Mouse (Mus musculus) lung, postnatal 0 days (tissue): ENCODE results near the gene Mylk. TPM values are rescaled to one million over a fixed set of nuclear protein-coding genes. Genes with fewer than 3 reads are reported as not detected.

Experiments used
- ATAC-seq: fragments of 200-750 bp; cut with Nextera tagmentation; 2 replicates; pipeline ENCODE4 v1.8.0; 2017; ENCODE audit warnings: moderate library complexity
- DNase-seq: peaks from one replicate; pipeline ENCODE4 v3.0.0-alpha.2; 2016; ENCODE audit warnings: low spot score
- H3K27ac ChIP-seq: fragments of 300-500 bp; sonication (generic); 2 replicates; pipeline ENCODE4 v1.5.1; 2014; ENCODE audit warnings: antibody characterized with exemption, mild to moderate bottlenecking, low read length, mixed read lengths
- H3K27me3 ChIP-seq: fragments of 300-500 bp; sonication (generic); replicated peaks from 2 replicates; pipeline ENCODE4 v1.6.1; 2014; ENCODE audit warnings: low read length, mixed read lengths; ENCODE audit not compliant: insufficient read depth
- H3K36me3 ChIP-seq: fragments of 300-500 bp; sonication (generic); 2 replicates; pipeline ENCODE4 v1.6.1; 2014; ENCODE audit warnings: low read length, mixed read lengths; ENCODE audit not compliant: insufficient read depth
- H3K4me1 ChIP-seq: fragments of 300-500 bp; sonication (generic); 2 replicates; pipeline ENCODE4 v1.6.1; 2014; ENCODE audit warnings: antibody characterized with exemption, low read depth, low read length, mixed read lengths; ENCODE audit not compliant: insufficient read depth
- H3K4me2 ChIP-seq: fragments of 300-500 bp; sonication (generic); replicated peaks from 2 replicates; pipeline ENCODE4 v1.6.1; 2014; ENCODE audit warnings: low read depth, mild to moderate bottlenecking, low read length, moderate library complexity, mixed read lengths
- H3K4me3 ChIP-seq: fragments of 300-500 bp; sonication (generic); 2 replicates; pipeline ENCODE4 v1.5.1; 2014; ENCODE audit warnings: low read depth, low read length
- H3K9ac ChIP-seq: fragments of 300-500 bp; sonication (generic); replicated peaks from 2 replicates; pipeline ENCODE4 v1.6.1; 2014; ENCODE audit warnings: low read depth, mild to moderate bottlenecking
- H3K9me3 ChIP-seq: fragments of 300-500 bp; sonication (generic); 2 replicates; pipeline ENCODE4 v1.6.1; 2016; ENCODE audit warnings: low read length, mixed read lengths
- CTCF ChIP-seq: IDR thresholded peaks from 2 replicates; pipeline ENCODE4 v1.5.1; 2016; ENCODE audit warnings: antibody characterized with exemption, mild to moderate bottlenecking
- EP300 ChIP-seq: IDR thresholded peaks from 2 replicates; pipeline ENCODE4 v1.6.1; 2016; ENCODE audit warnings: antibody characterized with exemption, mild to moderate bottlenecking, control low read depth
- WGBS: fragments of 180-500 bp; shearing (Covaris S2); extraction: QIAGEN DNeasy Blood & Tissue Kit; methylation state at CpG from one replicate; pipeline ENCODE4 v1.1.7; 2014; 5-methylcytosine and 5-hydroxymethylcytosine counted together
- polyA plus RNA-seq: library from polyadenylated mRNA; unstranded; fragments of >200 nt; fragmentation: Nextera tagmentation; extraction: Ambion mirVana; gene quantifications from 2 replicates; pipeline ENCODE4 v1.2.1, GENCODE M21; 2015

The Mylk gene
- polyA plus RNA-seq, 1 experiment from 2014 or later, result 55.7 TPM

DNA sequence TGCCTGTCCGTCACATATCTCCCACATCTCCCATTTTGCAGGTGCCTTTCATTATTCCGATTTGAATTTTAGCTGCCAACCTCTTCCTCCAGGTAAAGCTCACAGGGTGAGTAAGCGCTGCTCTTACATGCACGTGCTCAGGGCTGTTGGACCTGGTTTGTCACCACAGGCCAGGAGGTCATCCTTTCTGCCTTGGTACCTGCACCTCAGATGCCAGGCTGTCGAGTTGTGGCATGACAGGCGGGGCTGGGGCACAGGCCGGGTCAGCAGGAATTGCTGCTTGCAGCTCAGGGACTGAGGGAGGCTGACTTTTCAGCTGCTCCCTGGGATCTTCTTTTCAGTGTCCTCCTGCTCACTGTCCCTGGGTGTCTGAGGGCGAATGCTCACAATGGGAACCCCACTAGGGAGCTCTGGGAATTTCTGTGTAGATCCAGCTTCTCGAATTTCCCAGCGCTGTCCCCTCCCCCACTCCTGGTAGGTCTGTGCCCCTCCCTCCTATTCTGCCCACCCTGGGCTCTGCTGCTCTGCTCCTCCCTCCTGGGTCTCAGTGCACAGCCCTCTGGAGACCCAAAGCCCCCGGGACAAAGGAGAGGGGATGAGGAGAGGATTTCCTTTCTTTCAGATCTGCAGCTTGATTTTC lies 3.2 kb downstream of the Mylk start:
- WGBS, result 34% methylated on average over 11 of the region's 11 CpGs
- no peak for ATAC-seq
- Histone ChIP-seq H3K9me3 (no peaks in the 10 kb centered on the region), H3K36me3 (no peaks in the 10 kb centered on the region), H3K4me2 (no peak overlapping the region), H3K9ac (no peak overlapping the region), H3K27ac (no peak overlapping the region), H3K4me1 (no peaks in the 10 kb centered on the region; the same call in 1 of the 2 replicates), H3K4me3 (no peak overlapping the region), H3K27me3 (peaks cover 6% of the 10 kb centered on the region; the same call in 1 of the 2 replicates)
- no peak for DNase-seq
- TF ChIP-seq CTCF (no peak), EP300 (no peak)

GRCm38 (mm10) chr16:34749536-34749935 lies 4.5 kb downstream of the Mylk start:
- WGBS, result 68% methylated on average over 4 of the region's 4 CpGs

DNA sequence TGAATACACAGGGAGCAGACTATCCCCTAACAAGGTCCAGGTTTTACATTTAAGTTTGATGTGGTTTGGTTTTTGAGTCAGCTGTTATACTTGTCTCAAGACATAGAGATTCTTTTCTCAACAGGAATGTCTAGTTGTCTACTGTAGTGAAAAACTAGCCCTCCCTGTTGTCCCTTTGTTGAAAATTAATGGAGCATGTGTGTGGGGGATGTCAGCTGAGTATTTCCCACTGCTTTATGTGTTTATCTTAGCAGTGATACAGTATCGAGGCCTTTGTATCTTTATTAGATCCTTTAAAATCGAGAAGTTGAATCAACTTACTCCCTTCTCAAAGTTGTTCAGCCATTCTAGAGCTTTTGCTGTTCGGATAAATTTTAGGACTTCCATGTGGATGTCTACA lies 7.0 kb downstream of the Mylk start:
- Histone ChIP-seq H3K4me3 (no peak overlapping the region), H3K9ac (no peak overlapping the region), H3K27ac (no peak overlapping the region), H3K36me3 (no peaks in the 10 kb centered on the region), H3K9me3 (no peaks in the 10 kb centered on the region), H3K4me1 (no peaks in the 10 kb centered on the region), H3K27me3 (no peaks in the 10 kb centered on the region), H3K4me2 (no peak overlapping the region)
- WGBS, result 64% methylated on average over 3 of the region's 3 CpGs
- no peak for ATAC-seq
- TF ChIP-seq CTCF (no peak), EP300 (no peak)
- DNase-seq, result no peak

More at GRCm38 (mm10) chr16:34749536-34749935, 4.5 kb downstream of the Mylk start:
- ATAC-seq (no peak), DNase-seq (no peak)
- no peaks in the 10 kb centered on the region for H3K9me3 ChIP-seq
- no peak overlapping the region for H3K27ac ChIP-seq
- H3K4me2 ChIP-seq, result no peak overlapping the region
- no peaks in the 10 kb centered on the region for H3K36me3 ChIP-seq
- no peaks in the 10 kb centered on the region; the same call in 1 of the 2 replicates for H3K4me1 ChIP-seq
- H3K27me3 ChIP-seq, result 0 out of 2 replicates have a peak, but pooled peaks cover 6% of the 10 kb centered on the region
- H3K4me3 ChIP-seq, result no peak overlapping the region
- no peak overlapping the region for H3K9ac ChIP-seq
- no peak for TF ChIP-seq EP300
- TF ChIP-seq CTCF, result no peak

DNA sequence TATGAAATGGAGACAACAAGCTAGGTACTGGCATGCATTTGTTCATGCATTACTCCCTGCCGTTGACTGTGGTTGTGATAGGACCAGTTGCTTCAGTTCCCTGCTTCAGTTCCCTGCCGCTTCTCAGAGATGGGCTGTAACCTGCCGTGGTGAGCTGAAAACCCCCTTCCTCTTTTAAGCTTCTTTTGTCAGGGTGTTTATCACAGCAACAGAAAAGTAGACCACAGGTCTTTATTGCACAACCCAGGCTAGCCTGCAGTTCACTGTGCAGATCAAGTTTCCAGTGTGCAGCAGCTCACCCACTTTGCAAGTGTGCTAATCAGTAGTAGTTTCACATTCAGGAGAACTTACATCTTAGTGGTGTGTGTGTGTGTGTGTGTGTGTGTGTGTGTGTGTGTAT lies 8.0 kb downstream of the Mylk start:
- Histone ChIP-seq H3K4me2 (no peak overlapping the region), H3K4me1 (no peaks in the 10 kb centered on the region), H3K4me3 (no peak overlapping the region), H3K36me3 (no peaks in the 10 kb centered on the region), H3K9ac (no peak overlapping the region), H3K9me3 (no peaks in the 10 kb centered on the region), H3K27me3 (no peaks in the 10 kb centered on the region), H3K27ac (no peak overlapping the region)
- 86% methylated on average over 3 of the region's 3 CpGs for WGBS
- ATAC-seq, result no peak
- no peak for DNase-seq
- TF ChIP-seq CTCF (no peak), EP300 (no peak)

- Histone ChIP-seq H3K4me2 (no peak overlapping the region), H3K9me3 (no peaks in the 10 kb centered on the region), H3K36me3 (no peaks in the 10 kb centered on the region), H3K27me3 (no peaks in the 10 kb centered on the region), H3K27ac (no peak overlapping the region), H3K4me1 (no peaks in the 10 kb centered on the region), H3K9ac (no peak overlapping the region), H3K4me3 (no peak overlapping the region)
- 78% methylated on average over 7 of the region's 7 CpGs for WGBS
- no peak for ATAC-seq
- no peak for TF ChIP-seq EP300
- no peak for TF ChIP-seq CTCF
- DNase-seq, result no peak
Measured at GRCm38 (mm10) chr16:34756991-34757390, 12.0 kb downstream of the Mylk start.

GRCm38 (mm10) chr16:34758205-34758604 lies 13.2 kb downstream of the Mylk start:
- 58% methylated on average over 5 of the region's 5 CpGs for WGBS
- no peak for ATAC-seq

More at GRCm38 (mm10) chr16:34758205-34758604, 13.2 kb downstream of the Mylk start:
- H3K9ac ChIP-seq, result no peak overlapping the region
- no peaks in the 10 kb centered on the region for H3K27me3 ChIP-seq
- H3K36me3 ChIP-seq, result no peaks in the 10 kb centered on the region
- H3K9me3 ChIP-seq, result no peaks in the 10 kb centered on the region
- TF ChIP-seq EP300 (no peak), CTCF (no peak)
- DNase-seq, result no peak
- H3K4me1 ChIP-seq, result no peaks in the 10 kb centered on the region
- no peak overlapping the region for H3K27ac ChIP-seq
- no peak overlapping the region for H3K4me3 ChIP-seq
- no peak overlapping the region for H3K4me2 ChIP-seq
